In genomic region chr12:100481443-100482026, GRCm38 (mm10) we compare ENCODE assay signal across 18 mouse cellular contexts. TPM values are rescaled to one million over a fixed set of nuclear protein-coding genes. Genes with fewer than 3 reads are reported as not detected.
DNase-seq lines count a peak whose midpoint lies in the region; ATAC-seq lines count a peak whose summit lies in the region.
"Had no signal": no experiment of that assay in that cellular context is flagged by ENCODE, and none has a peak within 500 bp of the region (broad histone marks: within the 10 kb centered on the region; RNA-seq: fewer than 3 reads in every experiment).

No protein-coding gene starts in this region.

- H3K27ac ChIP-seq in forebrain, embryonic 13.5 days = no peak overlapping the region
- H3K27ac ChIP-seq in forebrain, embryonic 11.5 days (ENCODE audit: low read depth, low read length) = no peak overlapping the region
- no peak overlapping the region for H3K27ac ChIP-seq in kidney, embryonic 16.5 days (ENCODE audit: low read length)
- no peak overlapping the region for H3K27ac ChIP-seq in neural tube, embryonic 12.5 days
- no peak overlapping the region for H3K27ac ChIP-seq in neural tube, embryonic 15.5 days (replicated peaks)
- no peak overlapping the region for H3K27ac ChIP-seq in hindbrain, embryonic 16.5 days (ENCODE audit: low read depth, low read length)
- H3K27ac ChIP-seq: limb, embryonic 13.5 days had no signal

- peaks cover 3% of the 10 kb centered on the region; the same call in 1 of the 2 replicates for H3K36me3 ChIP-seq in forebrain, embryonic 13.5 days (ENCODE audit: poor library complexity, severe bottlenecking)
- H3K36me3 ChIP-seq in forebrain, embryonic 11.5 days (ENCODE audit: control insufficient read depth, insufficient read depth, low read length) = no peaks in the 10 kb centered on the region
- no peaks in the 10 kb centered on the region for H3K36me3 ChIP-seq in kidney, embryonic 16.5 days (ENCODE audit: insufficient read depth, low read length)
- H3K36me3 ChIP-seq in neural tube, embryonic 12.5 days = peaks cover 9% of the 10 kb centered on the region; the same call in 1 of the 2 replicates
- peaks cover 6% of the 10 kb centered on the region; the same call in 1 of the 2 replicates for H3K36me3 ChIP-seq in neural tube, embryonic 15.5 days
- no peaks in the 10 kb centered on the region for H3K36me3 ChIP-seq in hindbrain, embryonic 16.5 days (ENCODE audit: control insufficient read depth, insufficient read depth, low read length)

- no peak overlapping the region for H3K9ac ChIP-seq in forebrain, embryonic 13.5 days
- H3K9ac ChIP-seq in forebrain, embryonic 11.5 days (ENCODE audit: low read length) = no peak overlapping the region
- H3K9ac ChIP-seq in kidney, embryonic 16.5 days (replicated peaks; ENCODE audit: low read length) = no peak overlapping the region
- no peak overlapping the region for H3K9ac ChIP-seq in neural tube, embryonic 12.5 days
- H3K9ac ChIP-seq in neural tube, embryonic 15.5 days (replicated peaks) = no peak overlapping the region
- no peak overlapping the region for H3K9ac ChIP-seq in hindbrain, embryonic 16.5 days (ENCODE audit: low read depth, low read length)
- H3K9ac ChIP-seq: heart, embryonic 12.5 days; limb, embryonic 13.5 days had no signal

- H3K4me2 ChIP-seq in forebrain, embryonic 13.5 days = no peak overlapping the region
- no peak overlapping the region for H3K4me2 ChIP-seq in forebrain, embryonic 11.5 days (ENCODE audit: low read depth, low read length, severe bottlenecking)
- no peak overlapping the region for H3K4me2 ChIP-seq in kidney, embryonic 16.5 days (replicated peaks; ENCODE audit: low read depth, low read length)
- no peak overlapping the region for H3K4me2 ChIP-seq in neural tube, embryonic 12.5 days (replicated peaks)
- H3K4me2 ChIP-seq in neural tube, embryonic 15.5 days = no peak overlapping the region
- no peak overlapping the region for H3K4me2 ChIP-seq in hindbrain, embryonic 16.5 days (ENCODE audit: low read length)
- H3K4me2 ChIP-seq: heart, embryonic 12.5 days; limb, embryonic 13.5 days had no signal

- no peaks in the 10 kb centered on the region for H3K27me3 ChIP-seq in forebrain, embryonic 13.5 days
- H3K27me3 ChIP-seq in forebrain, embryonic 11.5 days (ENCODE audit: control insufficient read depth, insufficient read depth, low read length) = no peaks in the 10 kb centered on the region
- no peaks in the 10 kb centered on the region for H3K27me3 ChIP-seq in kidney, embryonic 16.5 days (ENCODE audit: insufficient read depth, low read length)
- H3K27me3 ChIP-seq in neural tube, embryonic 12.5 days (replicated peaks) = no peaks in the 10 kb centered on the region
- no peaks in the 10 kb centered on the region for H3K27me3 ChIP-seq in neural tube, embryonic 15.5 days (replicated peaks)
- no peaks in the 10 kb centered on the region for H3K27me3 ChIP-seq in hindbrain, embryonic 16.5 days (replicated peaks; ENCODE audit: control insufficient read depth, insufficient read depth, low read length)
- H3K27me3 ChIP-seq: heart, embryonic 12.5 days; limb, embryonic 13.5 days; Patski had no signal

- no peak for DNase-seq in forebrain, embryonic 11.5 days (ENCODE audit: low spot score)
- DNase-seq in kidney, adult 18-20 months = no peak
- DNase-seq in right cerebral cortex, postnatal 10 days (ENCODE audit: low spot score in 2 of 2) = no peak
- DNase-seq: adrenal gland, postnatal 36 days; heart, postnatal 36 days; lung, postnatal 14 days; right cerebral cortex, adult 18-20 months; spleen, adult 18-20 months; thymus, postnatal 4 days had no signal

- no peak overlapping the region for H3K4me3 ChIP-seq in forebrain, embryonic 13.5 days
- no peak overlapping the region for H3K4me3 ChIP-seq in forebrain, embryonic 11.5 days (ENCODE audit: low read depth, low read length)
- H3K4me3 ChIP-seq in kidney, embryonic 16.5 days (ENCODE audit: low read length) = no peak overlapping the region
- no peak overlapping the region for H3K4me3 ChIP-seq in neural tube, embryonic 12.5 days
- H3K4me3 ChIP-seq in neural tube, embryonic 15.5 days (replicated peaks) = no peak overlapping the region
- no peak overlapping the region for H3K4me3 ChIP-seq in hindbrain, embryonic 16.5 days (ENCODE audit: low read length)
- H3K4me3 ChIP-seq: heart, embryonic 12.5 days; limb, embryonic 13.5 days had no signal

- WGBS in forebrain, embryonic 13.5 days = 80% methylated on average over 8 of the region's 8 CpGs
- WGBS in forebrain, embryonic 11.5 days = 79% methylated on average over 8 of the region's 8 CpGs
- 75% methylated on average over 8 of the region's 8 CpGs for whole genome bisulfite sequencing in kidney, embryonic 16.5 days
- 81% methylated on average over 8 of the region's 8 CpGs for WGBS in neural tube, embryonic 12.5 days
- 78% methylated on average over 8 of the region's 8 CpGs for WGBS in neural tube, embryonic 15.5 days
- 67% methylated on average over 8 of the region's 8 CpGs for WGBS in hindbrain, embryonic 16.5 days

- peak; percentile 32; the same call in 1 of the 2 replicates for ATAC-seq in forebrain, embryonic 13.5 days
- no peak for ATAC-seq in forebrain, embryonic 11.5 days (replicated peaks; ENCODE audit: low FRiP score)
- ATAC-seq in kidney, embryonic 16.5 days (ENCODE audit: low FRiP score, low TSS enrichment) = peak; percentile 11
- peak; percentile 27; the same call in 1 of the 2 replicates for ATAC-seq in neural tube, embryonic 12.5 days (ENCODE audit: low FRiP score, low read depth)
- no peak for ATAC-seq in neural tube, embryonic 15.5 days (ENCODE audit: low FRiP score)
- ATAC-seq in hindbrain, embryonic 16.5 days = peak; percentile 48; the same call in 1 of the 2 replicates
- ATAC-seq: intestine, postnatal 0 days; Patski had no signal

- H3K9me3 ChIP-seq in forebrain, embryonic 13.5 days (replicated peaks) = no peaks in the 10 kb centered on the region
- no peaks in the 10 kb centered on the region for H3K9me3 ChIP-seq in forebrain, embryonic 11.5 days (ENCODE audit: control insufficient read depth, low read length)
- H3K9me3 ChIP-seq in kidney, embryonic 16.5 days (ENCODE audit: low read length) = no peaks in the 10 kb centered on the region
- H3K9me3 ChIP-seq in neural tube, embryonic 12.5 days = no peaks in the 10 kb centered on the region
- no peaks in the 10 kb centered on the region for H3K9me3 ChIP-seq in neural tube, embryonic 15.5 days (replicated peaks)
- no peaks in the 10 kb centered on the region for H3K9me3 ChIP-seq in hindbrain, embryonic 16.5 days (ENCODE audit: control insufficient read depth, low read length)
- H3K9me3 ChIP-seq: heart, embryonic 12.5 days; limb, embryonic 13.5 days had no signal

- no peaks in the 10 kb centered on the region; the same call in 1 of the 2 replicates for H3K4me1 ChIP-seq in forebrain, embryonic 13.5 days
- H3K4me1 ChIP-seq in forebrain, embryonic 11.5 days (replicated peaks; ENCODE audit: control insufficient read depth, insufficient read depth, low read length) = no peaks in the 10 kb centered on the region
- peaks cover 16% of the 10 kb centered on the region; the same call in 1 of the 2 replicates for H3K4me1 ChIP-seq in kidney, embryonic 16.5 days (ENCODE audit: insufficient read depth, low read length)
- H3K4me1 ChIP-seq in neural tube, embryonic 12.5 days = no peaks in the 10 kb centered on the region
- H3K4me1 ChIP-seq in neural tube, embryonic 15.5 days = no peaks in the 10 kb centered on the region
- peaks cover 3% of the 10 kb centered on the region; the same call in 1 of the 2 replicates for H3K4me1 ChIP-seq in hindbrain, embryonic 16.5 days (ENCODE audit: control insufficient read depth, insufficient read depth, low read depth, low read length)
- H3K4me1 ChIP-seq: limb, embryonic 13.5 days had no signal

RNA-seq across cellular contexts. Expression of gene Ttc7b, which starts 39.1 kb away (rescaled TPM):
- polyA plus RNA-seq in forebrain, embryonic 13.5 days (2015; fragmentation: Nextera tagmentation; extraction: Ambion mirVana) = 4.5 and 4.7 TPM in 2 replicates
- 9.5 and 12.0 TPM in 2 replicates for polyA plus RNA-seq in forebrain, embryonic 11.5 days (2014; fragmentation: Nextera tagmentation; extraction: Ambion mirVana)
- 3.9 and 4.7 TPM in 2 replicates for polyA plus RNA-seq in kidney, embryonic 16.5 days (2015; fragmentation: Nextera tagmentation; extraction: Ambion mirVana)
- 8.0 and 9.0 TPM in 2 replicates for polyA plus RNA-seq in neural tube, embryonic 12.5 days (2016; fragmentation: Nextera tagmentation; extraction: Ambion mirVana)
- 7.3 and 10.2 TPM in 2 replicates for polyA plus RNA-seq in neural tube, embryonic 15.5 days (2015; fragmentation: Nextera tagmentation; extraction: Ambion mirVana)
- 8.1 and 8.8 TPM in 2 replicates for polyA plus RNA-seq in hindbrain, embryonic 16.5 days (2015; fragmentation: Nextera tagmentation; extraction: Ambion mirVana)

Comparison
In these comparisons a context has a peak if more than half of its experiments do, and no peak if none do; other contexts are left out.
1. ATAC-seq: peak in forebrain, embryonic 13.5 days (single experiment), kidney, embryonic 16.5 days (single experiment), neural tube, embryonic 12.5 days (single experiment) and hindbrain, embryonic 16.5 days (single experiment); none in forebrain, embryonic 11.5 days (single experiment) and neural tube, embryonic 15.5 days (single experiment).